Mouse (Mus musculus): ENCODE data around the gene Adamts9. TPM values are rescaled to one million over a fixed set of nuclear protein-coding genes. Genes with fewer than 3 reads are reported as not detected.

Gene Adamts9
- total RNA-seq, 2 experiments from 2014 or later: 48.8 to 49.6 TPM

DNA sequence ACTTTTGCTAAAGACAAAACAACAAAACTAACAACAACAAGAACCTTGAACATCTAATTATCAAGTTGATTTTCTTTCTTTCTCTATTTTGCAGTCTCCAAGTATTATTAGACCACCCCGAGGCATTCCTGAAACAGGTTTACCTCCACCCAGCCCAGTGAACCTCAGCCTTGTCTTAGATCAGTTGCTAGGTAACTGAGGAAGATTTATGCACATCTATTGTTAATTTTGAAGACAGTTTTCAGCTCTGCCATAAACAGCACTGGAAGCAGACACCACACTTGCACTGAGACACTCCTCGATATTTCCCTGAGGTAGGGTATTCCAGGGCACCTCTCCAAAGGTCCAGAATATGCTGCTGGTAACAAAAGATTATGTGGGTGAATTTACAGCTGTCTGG, 218.9 kb downstream of the Adamts9 start:
- no peak for DNase-seq

Other genes with a start within 250 kb of the Adamts9 start
- gene Prickle2, start 237.3 kb downstream of the Adamts9 start, total RNA-seq (2021): 10 to 100 TPM; 10.8 to 11.4 TPM
- under 1 TPM; 0.33 to 0.43 TPM for gene A730049H05Rik, start 127.0 kb downstream of the Adamts9 start, total RNA-seq (2021)
- under 1 TPM; 0.09 to 0.14 TPM for gene Gm15737, start 74.1 kb downstream of the Adamts9 start, total RNA-seq (2021)